Mouse (Mus musculus) heart, embryonic 15.5 days (tissue): ENCODE results near the gene Safb. TPM values are rescaled to one million over a fixed set of nuclear protein-coding genes. Genes with fewer than 3 reads are reported as not detected.

Experiments used
- polyA plus RNA-seq: library from polyadenylated mRNA; unstranded; fragments of >200 nt; fragmentation: Nextera tagmentation; extraction: Ambion mirVana; gene quantifications from 2 replicates; pipeline ENCODE4 v1.2.1, GENCODE M21; 2015

The Safb gene
- polyA plus RNA-seq, 1 experiment from 2014 or later, result 71.2 TPM

Other genes starting within 250 kb of the Safb start
- 37.6 and 62.0 TPM in 2 replicates for gene Ptprs, start 108.3 kb upstream of the Safb start, polyA plus RNA-seq
- not detected in 2 replicates for gene Znrf4, start 72.4 kb upstream of the Safb start, polyA plus RNA-seq
- gene Gm20219, start 30.4 kb upstream of the Safb start, polyA plus RNA-seq, result 0.23 and 1.0 TPM in 2 replicates
- 52.2 and 63.9 TPM in 2 replicates for gene Safb2, start 240 bp upstream of the Safb start, polyA plus RNA-seq
- gene 2410015M20Rik, start 24.9 kb downstream of the Safb start, polyA plus RNA-seq, result 289 and 331 TPM in 2 replicates
- gene Rpl36, start 28.6 kb downstream of the Safb start, polyA plus RNA-seq, result 1,116 and 1,311 TPM in 2 replicates
- gene Lonp1, start 42.1 kb downstream of the Safb start, polyA plus RNA-seq, result 46.4 and 57.4 TPM in 2 replicates
- 0.09 and 0.13 TPM in 2 replicates for gene Catsperd, start 43.3 kb downstream of the Safb start, polyA plus RNA-seq
- 51.9 and 65.2 TPM in 2 replicates for gene Ranbp3, start 88.5 kb downstream of the Safb start, polyA plus RNA-seq
- 912 and 1,025 TPM in 2 replicates for gene Ndufa11, start 132.9 kb downstream of the Safb start, polyA plus RNA-seq
- 11.6 and 16.5 TPM in 2 replicates for gene Vmac, start 133.2 kb downstream of the Safb start, polyA plus RNA-seq
- 19.8 and 25.7 TPM in 2 replicates for gene Nrtn, start 172.7 kb downstream of the Safb start, polyA plus RNA-seq
- gene Dus3l, start 179.9 kb downstream of the Safb start, polyA plus RNA-seq, result 28.3 and 37.6 TPM in 2 replicates
- 0.92 and 1.1 TPM in 2 replicates for gene Prr22, start 185.4 kb downstream of the Safb start, polyA plus RNA-seq
- gene Rfx2, start 246.2 kb downstream of the Safb start, polyA plus RNA-seq, result 4.8 and 6.3 TPM in 2 replicates